Mouse (Mus musculus): Measurements from ENCODE around the gene Tuba1a. TPM values are rescaled to one million over a fixed set of nuclear protein-coding genes. Genes with fewer than 3 reads are reported as not detected.

Gene Tuba1a
- polyA plus RNA-seq, 1 experiment = 432 TPM

- no peak for DNase-seq
- Histone ChIP-seq H3K4me3 (ENCODE audit: control insufficient read depth, insufficient read depth, low read length) (no peak overlapping the region), H3K27ac (ENCODE audit: control insufficient read depth, insufficient read depth, low read length) (no peak overlapping the region), H3K4me1 (replicated peaks; ENCODE audit: control insufficient read depth, insufficient read depth, low read length) (peaks cover 18% of the 10 kb centered on the region), H3K27me3 (ENCODE audit: control insufficient read depth, insufficient read depth, low read length) (no peaks in the 10 kb centered on the region), H3K36me3 (ENCODE audit: control insufficient read depth, insufficient read depth, low read length) (no peaks in the 10 kb centered on the region)
- TF ChIP-seq POLR2A (IDR thresholded peaks at IDR 0.05; ENCODE audit: control insufficient read depth, extremely low read depth, insufficient read depth, low read length, poor library complexity) = no peak
- TF ChIP-seq CTCF (IDR thresholded peaks at IDR 0.05; ENCODE audit: borderline replicate concordance, control insufficient read depth, extremely low read depth, insufficient read depth, low read length, poor library complexity) = no peak
- WGBS = 72% methylated on average over 4 of the region's 4 CpGs
Measured at GRCm38 (mm10) chr15:98971111-98971510, 17.6 kb upstream of the Tuba1a start.

GRCm38 (mm10) chr15:98969372-98970101, 16.0 kb upstream of the Tuba1a start:
- Histone ChIP-seq H3K36me3 (ENCODE audit: control insufficient read depth, insufficient read depth, low read length) (no peaks in the 10 kb centered on the region), H3K4me1 (replicated peaks; ENCODE audit: control insufficient read depth, insufficient read depth, low read length) (peaks cover 18% of the 10 kb centered on the region), H3K27ac (ENCODE audit: control insufficient read depth, insufficient read depth, low read length) (peak overlapping the region; percentile 92), H3K4me3 (ENCODE audit: control insufficient read depth, insufficient read depth, low read length) (no peak overlapping the region), H3K27me3 (ENCODE audit: control insufficient read depth, insufficient read depth, low read length) (no peaks in the 10 kb centered on the region)
- 49% methylated on average over 16 of the region's 16 CpGs for WGBS
- DNase-seq = peak; percentile 61
- TF ChIP-seq POLR2A (IDR thresholded peaks at IDR 0.05; ENCODE audit: control insufficient read depth, extremely low read depth, insufficient read depth, low read length, poor library complexity) (no peak), CTCF (IDR thresholded peaks at IDR 0.05; ENCODE audit: borderline replicate concordance, control insufficient read depth, extremely low read depth, insufficient read depth, low read length, poor library complexity) (no peak)

GRCm38 (mm10) chr15:98968701-98969371, 15.3 kb upstream of the Tuba1a start:
- no peak for DNase-seq
- Histone ChIP-seq H3K27ac (ENCODE audit: control insufficient read depth, insufficient read depth, low read length) (peak overlapping the region; percentile 40; the same call in 1 of the 2 replicates), H3K36me3 (ENCODE audit: control insufficient read depth, insufficient read depth, low read length) (no peaks in the 10 kb centered on the region), H3K27me3 (ENCODE audit: control insufficient read depth, insufficient read depth, low read length) (no peaks in the 10 kb centered on the region), H3K4me3 (ENCODE audit: control insufficient read depth, insufficient read depth, low read length) (no peak overlapping the region), H3K4me1 (replicated peaks; ENCODE audit: control insufficient read depth, insufficient read depth, low read length) (peaks cover 18% of the 10 kb centered on the region)
- WGBS = 92% methylated on average over 12 of the region's 12 CpGs
- TF ChIP-seq CTCF (IDR thresholded peaks at IDR 0.05; ENCODE audit: borderline replicate concordance, control insufficient read depth, extremely low read depth, insufficient read depth, low read length, poor library complexity) (no peak), POLR2A (IDR thresholded peaks at IDR 0.05; ENCODE audit: control insufficient read depth, extremely low read depth, insufficient read depth, low read length, poor library complexity) (no peak)

- H3K27ac ChIP-seq (ENCODE audit: control insufficient read depth, insufficient read depth, low read length) = no peak overlapping the region
- DNase-seq = no peak
- H3K4me3 ChIP-seq (ENCODE audit: control insufficient read depth, insufficient read depth, low read length) = no peak overlapping the region
- 96% methylated on average over 3 of the region's 3 CpGs for WGBS
- H3K36me3 ChIP-seq (ENCODE audit: control insufficient read depth, insufficient read depth, low read length) = no peaks in the 10 kb centered on the region
- H3K4me1 ChIP-seq (replicated peaks; ENCODE audit: control insufficient read depth, insufficient read depth, low read length) = no peaks in the 10 kb centered on the region
- TF ChIP-seq CTCF (IDR thresholded peaks at IDR 0.05; ENCODE audit: borderline replicate concordance, control insufficient read depth, extremely low read depth, insufficient read depth, low read length, poor library complexity) (no peak), POLR2A (IDR thresholded peaks at IDR 0.05; ENCODE audit: control insufficient read depth, extremely low read depth, insufficient read depth, low read length, poor library complexity) (no peak)
- H3K27me3 ChIP-seq (ENCODE audit: control insufficient read depth, insufficient read depth, low read length) = no peaks in the 10 kb centered on the region
Measured at GRCm38 (mm10) chr15:98959531-98959930, 6.0 kb upstream of the Tuba1a start.

GRCm38 (mm10) chr15:98958901-98959420, 5.5 kb upstream of the Tuba1a start:
- 89% methylated on average over 4 of the region's 4 CpGs for WGBS
- no peak for DNase-seq
- no peak overlapping the region for H3K27ac ChIP-seq (ENCODE audit: control insufficient read depth, insufficient read depth, low read length)

GRCm38 (mm10) chr15:98957475-98957874, 4.0 kb upstream of the Tuba1a start:
- Histone ChIP-seq H3K4me3 (ENCODE audit: control insufficient read depth, insufficient read depth, low read length) (no peak overlapping the region), H3K27me3 (ENCODE audit: control insufficient read depth, insufficient read depth, low read length) (no peaks in the 10 kb centered on the region), H3K4me1 (replicated peaks; ENCODE audit: control insufficient read depth, insufficient read depth, low read length) (peaks cover 4% of the 10 kb centered on the region; the same call in 1 of the 2 replicates), H3K27ac (ENCODE audit: control insufficient read depth, insufficient read depth, low read length) (no peak overlapping the region), H3K36me3 (ENCODE audit: control insufficient read depth, insufficient read depth, low read length) (no peaks in the 10 kb centered on the region)
- DNase-seq = no peak
- TF ChIP-seq CTCF (IDR thresholded peaks at IDR 0.05; ENCODE audit: borderline replicate concordance, control insufficient read depth, extremely low read depth, insufficient read depth, low read length, poor library complexity) (no peak), POLR2A (IDR thresholded peaks at IDR 0.05; ENCODE audit: control insufficient read depth, extremely low read depth, insufficient read depth, low read length, poor library complexity) (no peak)
- 92% methylated on average over 5 of the region's 5 CpGs for WGBS

More at GRCm38 (mm10) chr15:98958901-98959420, 5.5 kb upstream of the Tuba1a start:
- no peaks in the 10 kb centered on the region for H3K27me3 ChIP-seq (ENCODE audit: control insufficient read depth, insufficient read depth, low read length)
- 0 out of 2 replicates have a peak, but pooled peaks cover 1% of the 10 kb centered on the region for H3K4me1 ChIP-seq (replicated peaks; ENCODE audit: control insufficient read depth, insufficient read depth, low read length)
- TF ChIP-seq POLR2A (IDR thresholded peaks at IDR 0.05; ENCODE audit: control insufficient read depth, extremely low read depth, insufficient read depth, low read length, poor library complexity) (no peak), CTCF (IDR thresholded peaks at IDR 0.05; ENCODE audit: borderline replicate concordance, control insufficient read depth, extremely low read depth, insufficient read depth, low read length, poor library complexity) (no peak)
- H3K4me3 ChIP-seq (ENCODE audit: control insufficient read depth, insufficient read depth, low read length) = no peak overlapping the region
- no peaks in the 10 kb centered on the region for H3K36me3 ChIP-seq (ENCODE audit: control insufficient read depth, insufficient read depth, low read length)

Measured in thymus, adult 2 months (tissue).